Mouse (Mus musculus) intestine, embryonic 15.5 days (tissue): ENCODE measurements at regions not wholly inside any gene's neighbourhood (a gene's known extent, or its start where the extent isn't known, plus 50 kb on each side); places are given as distances from the start of the nearest gene placed in this dataset.

Experiments used
- ATAC-seq: fragments of 200-750 bp; cut with Nextera tagmentation; 2 replicates; pipeline ENCODE4 v1.8.0; 2017; ENCODE audit warnings: moderate TSS enrichment, moderate library complexity
- H3K27ac ChIP-seq: fragments of 300-500 bp; sonication (generic); 2 replicates; pipeline ENCODE4 v1.5.1; 2015; ENCODE audit warnings: mild to moderate bottlenecking, inconsistent platforms
- H3K27me3 ChIP-seq: fragments of 300-500 bp; sonication (generic); replicated peaks from 2 replicates; pipeline ENCODE4 v1.6.1; 2015; ENCODE audit warnings: inconsistent platforms
- H3K36me3 ChIP-seq: fragments of 300-500 bp; sonication (generic); 2 replicates; pipeline ENCODE4 v1.6.1; 2015; ENCODE audit warnings: inconsistent platforms
- H3K4me1 ChIP-seq: fragments of 300-500 bp; sonication (generic); replicated peaks from 2 replicates; pipeline ENCODE4 v1.6.1; 2015; ENCODE audit warnings: inconsistent platforms
- H3K4me2 ChIP-seq: fragments of 300-500 bp; sonication (generic); replicated peaks from 2 replicates; pipeline ENCODE4 v1.6.1; 2015; ENCODE audit warnings: mild to moderate bottlenecking, inconsistent platforms
- H3K4me3 ChIP-seq: fragments of 300-500 bp; sonication (generic); replicated peaks from 2 replicates; pipeline ENCODE4 v1.5.1; 2015; ENCODE audit warnings: inconsistent platforms
- H3K9ac ChIP-seq: fragments of 300-500 bp; sonication (generic); 2 replicates; pipeline ENCODE4 v1.6.1; 2015; ENCODE audit warnings: inconsistent platforms
- H3K9me3 ChIP-seq: fragments of 300-500 bp; sonication (generic); 2 replicates; pipeline ENCODE4 v1.6.1; 2016; ENCODE audit warnings: inconsistent platforms
- WGBS: fragments of 180-500 bp; shearing (Covaris S2); methylation state at CpG from one replicate; pipeline ENCODE4 v1.1.7; 2015; 5-methylcytosine and 5-hydroxymethylcytosine counted together

GRCm38 (mm10) chr7:40466382-40466781 lies 431.7 kb upstream of the Vstm2b start:
- 76% methylated on average over 5 of the region's 5 CpGs for WGBS
- no peak overlapping the region for H3K4me3 ChIP-seq
- no peaks in the 10 kb centered on the region for H3K27me3 ChIP-seq
- H3K4me2 ChIP-seq: no peak overlapping the region
- no peak overlapping the region for H3K27ac ChIP-seq
- H3K4me1 ChIP-seq: no peaks in the 10 kb centered on the region
- no peaks in the 10 kb centered on the region for H3K36me3 ChIP-seq
- H3K9ac ChIP-seq: no peak overlapping the region
- H3K9me3 ChIP-seq: no peaks in the 10 kb centered on the region
- no peak for ATAC-seq

GRCm38 (mm10) chr7:40487256-40487655 lies 410.9 kb upstream of the Vstm2b start:
- Histone ChIP-seq H3K9ac (no peak overlapping the region), H3K36me3 (no peaks in the 10 kb centered on the region), H3K4me3 (no peak overlapping the region), H3K4me1 (no peaks in the 10 kb centered on the region), H3K9me3 (no peaks in the 10 kb centered on the region), H3K4me2 (no peak overlapping the region), H3K27ac (no peak overlapping the region), H3K27me3 (no peaks in the 10 kb centered on the region)
- no peak for ATAC-seq

GRCm38 (mm10) chr7:40522703-40523267 lies 375.3 kb upstream of the Vstm2b start:
- no peak overlapping the region for H3K27ac ChIP-seq
- no peak overlapping the region for H3K9ac ChIP-seq
- H3K4me2 ChIP-seq: no peak overlapping the region
- no peaks in the 10 kb centered on the region for H3K27me3 ChIP-seq
- ATAC-seq: no peak
- no peaks in the 10 kb centered on the region for H3K36me3 ChIP-seq
- 74% methylated on average over 7 of the region's 7 CpGs for WGBS
- H3K4me1 ChIP-seq: no peaks in the 10 kb centered on the region
- H3K4me3 ChIP-seq: no peak overlapping the region
- no peaks in the 10 kb centered on the region for H3K9me3 ChIP-seq

GRCm38 (mm10) chr7:40536601-40537000 lies 361.5 kb upstream of the Vstm2b start:
- no peaks in the 10 kb centered on the region for H3K4me1 ChIP-seq
- no peaks in the 10 kb centered on the region for H3K27me3 ChIP-seq
- no peak overlapping the region for H3K9ac ChIP-seq
- H3K9me3 ChIP-seq: no peaks in the 10 kb centered on the region
- no peaks in the 10 kb centered on the region for H3K36me3 ChIP-seq
- 73% methylated on average over 3 of the region's 3 CpGs for WGBS
- no peak overlapping the region for H3K27ac ChIP-seq
- no peak overlapping the region for H3K4me3 ChIP-seq
- no peak overlapping the region for H3K4me2 ChIP-seq
- ATAC-seq: no peak

GRCm38 (mm10) chr7:40537621-40538020 lies 360.5 kb upstream of the Vstm2b start:
- no peak overlapping the region for H3K27ac ChIP-seq
- no peaks in the 10 kb centered on the region for H3K9me3 ChIP-seq
- H3K4me1 ChIP-seq: no peaks in the 10 kb centered on the region
- no peaks in the 10 kb centered on the region for H3K27me3 ChIP-seq
- no peak overlapping the region for H3K4me2 ChIP-seq
- 72% methylated on average over 3 of the region's 3 CpGs for WGBS
- no peaks in the 10 kb centered on the region for H3K36me3 ChIP-seq
- no peak overlapping the region for H3K9ac ChIP-seq
- no peak overlapping the region for H3K4me3 ChIP-seq
- no peak for ATAC-seq

GRCm38 (mm10) chr7:40539789-40540188 lies 358.3 kb upstream of the Vstm2b start:
- Histone ChIP-seq H3K4me2 (no peak overlapping the region), H3K27me3 (no peaks in the 10 kb centered on the region), H3K9ac (no peak overlapping the region), H3K4me1 (no peaks in the 10 kb centered on the region), H3K4me3 (no peak overlapping the region), H3K27ac (no peak overlapping the region), H3K9me3 (no peaks in the 10 kb centered on the region), H3K36me3 (no peaks in the 10 kb centered on the region)
- ATAC-seq: no peak
- 74% methylated on average over 5 of the region's 5 CpGs for WGBS

- no peak overlapping the region for H3K27ac ChIP-seq
- H3K4me3 ChIP-seq: no peak overlapping the region
- H3K9ac ChIP-seq: no peak overlapping the region
- WGBS: 77% methylated on average over 4 of the region's 4 CpGs
- no peaks in the 10 kb centered on the region for H3K9me3 ChIP-seq
- no peaks in the 10 kb centered on the region for H3K27me3 ChIP-seq
- no peaks in the 10 kb centered on the region for H3K4me1 ChIP-seq
- no peak for ATAC-seq
- H3K36me3 ChIP-seq: no peaks in the 10 kb centered on the region
- no peak overlapping the region for H3K4me2 ChIP-seq
These were observed 356.8 kb upstream of the Vstm2b start for GRCm38 (mm10) chr7:40541283-40541682.

GRCm38 (mm10) chr7:40563447-40564118 lies 334.5 kb upstream of the Vstm2b start:
- no peaks in the 10 kb centered on the region for H3K36me3 ChIP-seq
- no peak for ATAC-seq

GRCm38 (mm10) chr7:40575971-40576370 lies 322.2 kb upstream of the Vstm2b start:
- no peak for ATAC-seq
- Histone ChIP-seq H3K4me1 (no peaks in the 10 kb centered on the region), H3K4me2 (no peak overlapping the region), H3K27me3 (no peaks in the 10 kb centered on the region), H3K9ac (no peak overlapping the region), H3K9me3 (no peaks in the 10 kb centered on the region), H3K4me3 (no peak overlapping the region), H3K27ac (no peak overlapping the region), H3K36me3 (no peaks in the 10 kb centered on the region)
- 78% methylated on average over 4 of the region's 4 CpGs for WGBS

More at GRCm38 (mm10) chr7:40563447-40564118, 334.5 kb upstream of the Vstm2b start:
- Histone ChIP-seq H3K9ac (no peak overlapping the region), H3K27me3 (no peaks in the 10 kb centered on the region), H3K27ac (no peak overlapping the region), H3K4me1 (no peaks in the 10 kb centered on the region), H3K9me3 (no peaks in the 10 kb centered on the region), H3K4me2 (no peak overlapping the region), H3K4me3 (no peak overlapping the region)
- 54% methylated on average over 10 of the region's 10 CpGs for WGBS

- Histone ChIP-seq H3K9me3 (no peaks in the 10 kb centered on the region), H3K36me3 (no peaks in the 10 kb centered on the region), H3K4me1 (no peaks in the 10 kb centered on the region), H3K27me3 (no peaks in the 10 kb centered on the region), H3K4me2 (no peak overlapping the region), H3K9ac (no peak overlapping the region), H3K4me3 (no peak overlapping the region), H3K27ac (no peak overlapping the region)
- 72% methylated on average over 4 of the region's 4 CpGs for WGBS
- no peak for ATAC-seq
These were observed 320.8 kb upstream of the Vstm2b start for GRCm38 (mm10) chr7:40577365-40577764.

GRCm38 (mm10) chr7:40620761-40621160 lies 277.4 kb upstream of the Vstm2b start:
- no peaks in the 10 kb centered on the region for H3K9me3 ChIP-seq
- no peak for ATAC-seq
- H3K27me3 ChIP-seq: no peaks in the 10 kb centered on the region
- no peak overlapping the region for H3K4me3 ChIP-seq
- no peaks in the 10 kb centered on the region for H3K36me3 ChIP-seq
- H3K27ac ChIP-seq: no peak overlapping the region
- 60% methylated on average over 3 of the region's 3 CpGs for WGBS
- H3K9ac ChIP-seq: no peak overlapping the region
- H3K4me2 ChIP-seq: no peak overlapping the region
- H3K4me1 ChIP-seq: no peaks in the 10 kb centered on the region

GRCm38 (mm10) chr7:40622811-40623210 lies 275.3 kb upstream of the Vstm2b start:
- ATAC-seq: no peak
- no peak overlapping the region for H3K27ac ChIP-seq
- H3K9ac ChIP-seq: no peak overlapping the region
- H3K4me1 ChIP-seq: no peaks in the 10 kb centered on the region
- H3K4me3 ChIP-seq: no peak overlapping the region
- H3K27me3 ChIP-seq: no peaks in the 10 kb centered on the region
- no peaks in the 10 kb centered on the region for H3K9me3 ChIP-seq
- no peak overlapping the region for H3K4me2 ChIP-seq
- H3K36me3 ChIP-seq: no peaks in the 10 kb centered on the region
- WGBS: 35% methylated on average over 3 of the region's 3 CpGs

- no peak for ATAC-seq
- WGBS: 98% methylated on average over 2 of the region's 2 CpGs
- no peaks in the 10 kb centered on the region for H3K4me1 ChIP-seq
These were observed 274.8 kb upstream of the Vstm2b start for GRCm38 (mm10) chr7:40623286-40623685.

More at GRCm38 (mm10) chr7:40623286-40623685, 274.8 kb upstream of the Vstm2b start:
- Histone ChIP-seq H3K9ac (no peak overlapping the region), H3K27me3 (no peaks in the 10 kb centered on the region), H3K9me3 (no peaks in the 10 kb centered on the region), H3K27ac (no peak overlapping the region), H3K4me2 (no peak overlapping the region), H3K36me3 (no peaks in the 10 kb centered on the region), H3K4me3 (no peak overlapping the region)
